Mouse (Mus musculus): ENCODE results near the gene Pla2g7. TPM values are rescaled to one million over a fixed set of nuclear protein-coding genes. Genes with fewer than 3 reads are reported as not detected.
"Not testable (repeated sequence)": the region's sequence is repeated elsewhere in the genome, so short reads cannot be mapped to it uniquely, and the experiment has no call there.

The Pla2g7 gene
- polyA plus RNA-seq (2015; fragmentation: Nextera tagmentation; extraction: Ambion mirVana) = 12.0 and 12.7 TPM in 2 replicates

DNA sequence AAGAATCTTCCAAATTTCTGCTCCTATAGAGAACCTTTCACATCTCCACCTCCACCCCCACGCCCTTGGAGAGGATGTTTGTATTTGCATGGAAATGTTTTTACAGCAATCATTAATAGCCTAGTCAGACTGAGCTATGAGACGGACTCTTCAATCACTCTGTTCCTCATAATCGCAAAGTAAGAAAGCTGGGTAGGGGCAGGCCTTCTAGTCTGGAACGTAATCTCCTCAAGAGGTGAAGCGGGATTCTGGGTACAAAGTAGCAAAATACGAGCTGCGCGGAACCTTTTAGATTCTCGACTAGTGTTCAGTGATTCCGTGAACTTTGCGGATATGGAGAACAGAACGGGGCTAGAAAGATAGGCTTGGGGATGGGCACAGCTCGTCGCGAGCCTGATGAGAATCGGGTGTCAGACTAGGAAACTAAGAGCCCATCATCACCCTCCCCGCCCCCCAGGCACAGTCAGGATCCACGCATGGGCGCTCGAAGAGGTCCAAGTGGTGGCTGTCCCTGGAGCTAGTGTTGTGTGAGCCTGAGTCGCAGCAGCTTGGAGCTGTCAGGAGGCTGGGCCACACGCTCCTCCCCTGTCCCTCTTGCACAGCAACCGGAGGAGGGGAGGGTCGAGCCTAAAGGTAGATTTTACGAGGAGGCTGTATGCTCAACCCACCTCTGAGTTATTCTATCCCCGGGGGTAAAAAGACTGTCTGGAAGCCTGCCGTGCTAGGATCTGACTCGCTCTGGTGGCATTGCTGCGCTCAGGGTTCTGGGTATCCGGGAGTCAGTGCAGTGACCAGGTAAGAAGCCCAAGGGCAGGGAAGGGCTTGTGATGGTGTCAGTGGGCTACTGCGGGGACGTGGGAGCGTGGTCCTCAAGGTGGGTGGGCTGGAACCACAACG is at the start of gene Pla2g7:
Gene Pla2g7 (plus strand): TSS at position 107 of the 897 bp plus-strand sequence.
- H3K9me3 ChIP-seq = no peaks in the 10 kb centered on the region
- H3K4me2 ChIP-seq (replicated peaks) = peak within 1 kb of the TSS; percentile 95
- H3K27me3 ChIP-seq (replicated peaks) = no peaks in the 10 kb centered on the region
- H3K4me1 ChIP-seq (replicated peaks) = peaks cover 7% of the 10 kb centered on the region
- 0 out of 2 replicates have a peak within 1 kb of the TSS, but pooled peaks have one; percentile 22 for H3K27ac ChIP-seq
- peak within 1 kb of the TSS; percentile 51 for H3K4me3 ChIP-seq (replicated peaks)
- no peaks in the 10 kb centered on the region for H3K36me3 ChIP-seq
- peak; percentile 84 for ATAC-seq
- under 1% methylated on average over 34 of the region's 34 CpGs for WGBS
- H3K9ac ChIP-seq = peak within 1 kb of the TSS; percentile 49

- H3K4me3 ChIP-seq (replicated peaks) = no peak overlapping the region
- peak; percentile 89 for ATAC-seq
- 0 out of 2 replicates have a peak, but pooled peaks cover 2% of the 10 kb centered on the region for H3K4me1 ChIP-seq (replicated peaks)
- H3K9ac ChIP-seq = no peak overlapping the region
- no peaks in the 10 kb centered on the region for H3K27me3 ChIP-seq (replicated peaks)
- no peak overlapping the region for H3K27ac ChIP-seq
- no peaks in the 10 kb centered on the region for H3K36me3 ChIP-seq
- H3K9me3 ChIP-seq = no peaks in the 10 kb centered on the region
- WGBS = 25% methylated on average over 18 of the region's 18 CpGs
- no peak overlapping the region for H3K4me2 ChIP-seq (replicated peaks)
These were observed 49.1 kb upstream of the Pla2g7 start for GRCm38 (mm10) chr17:43518644-43519409.

DNA sequence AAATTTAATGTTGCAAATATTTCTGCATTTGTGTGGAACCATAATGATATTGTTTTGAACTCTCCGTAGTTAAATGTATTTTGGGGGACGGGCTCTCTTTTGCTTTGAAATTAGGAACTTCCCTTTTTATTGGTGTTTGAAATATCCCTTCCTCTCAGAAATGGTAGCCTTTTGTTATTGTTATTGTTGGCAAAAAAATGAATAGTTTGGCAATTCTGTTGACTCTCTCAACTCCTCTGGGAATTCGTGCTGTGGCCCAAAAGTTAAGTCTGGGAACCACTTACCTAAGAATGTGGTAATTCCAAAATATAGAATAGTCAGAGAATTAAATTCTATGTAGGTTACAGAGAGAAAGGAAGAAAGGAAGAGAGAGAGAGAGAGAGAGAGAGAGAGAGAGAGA is 47.7 kb upstream of the Pla2g7 start:
- Histone ChIP-seq H3K4me2 (replicated peaks) (no peak overlapping the region), H3K4me1 (replicated peaks) (0 out of 2 replicates have a peak, but pooled peaks cover 2% of the 10 kb centered on the region), H3K27ac (no peak overlapping the region), H3K27me3 (replicated peaks) (no peaks in the 10 kb centered on the region), H3K36me3 (no peaks in the 10 kb centered on the region), H3K9me3 (no peaks in the 10 kb centered on the region), H3K9ac (no peak overlapping the region), H3K4me3 (replicated peaks) (no peak overlapping the region)
- ATAC-seq = no peak
- WGBS = 75% methylated on average over 3 of the region's 3 CpGs

DNA sequence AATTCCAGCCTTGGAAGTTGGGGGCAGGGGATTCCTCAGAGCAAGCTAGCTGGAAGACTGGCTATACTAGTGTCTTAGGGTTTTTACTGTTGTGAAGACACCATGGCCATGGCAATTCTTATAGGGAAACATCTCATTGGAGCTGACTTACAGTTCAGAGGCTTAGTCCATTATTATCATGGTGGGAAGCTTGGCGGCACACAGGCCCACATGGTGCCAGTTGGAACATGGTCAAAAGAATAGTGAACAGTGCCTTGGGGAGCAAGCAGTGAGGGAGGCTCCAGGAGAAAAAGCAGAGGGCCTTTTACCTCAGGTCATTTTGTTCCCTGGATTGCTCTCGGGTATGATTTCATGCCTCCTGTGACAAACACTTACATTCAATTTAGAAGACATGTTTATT is 37.4 kb upstream of the Pla2g7 start:
- H3K27ac ChIP-seq = no peak overlapping the region
- H3K4me3 ChIP-seq (replicated peaks) = no peak overlapping the region
- H3K9me3 ChIP-seq = no peaks in the 10 kb centered on the region
- no peak overlapping the region for H3K9ac ChIP-seq
- H3K36me3 ChIP-seq = no peaks in the 10 kb centered on the region
- H3K4me2 ChIP-seq (replicated peaks) = no peak overlapping the region
- H3K4me1 ChIP-seq (replicated peaks) = peaks cover 5% of the 10 kb centered on the region; the same call in 1 of the 2 replicates
- 84% methylated on average over 2 of the region's 2 CpGs for WGBS
- no peaks in the 10 kb centered on the region for H3K27me3 ChIP-seq (replicated peaks)
- no peak for ATAC-seq

DNA sequence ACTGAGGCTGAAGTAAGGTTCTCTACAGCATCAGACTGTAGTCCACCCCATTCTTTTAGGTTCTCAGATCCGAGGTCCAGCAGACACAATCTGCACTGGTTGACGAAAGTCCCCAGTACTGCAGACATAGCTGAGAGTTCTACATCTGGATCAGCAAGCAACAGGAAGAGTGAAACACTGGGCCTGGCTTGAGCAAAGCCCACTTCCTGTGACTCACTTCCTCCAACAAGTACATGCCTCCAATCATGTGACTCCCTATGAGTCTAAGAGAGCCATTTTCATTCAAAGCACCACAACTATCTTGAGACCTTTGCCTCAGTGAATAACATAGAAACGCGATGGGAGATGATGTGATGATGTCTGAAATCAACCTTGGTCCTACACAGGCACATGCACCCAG is 36.7 kb upstream of the Pla2g7 start:
- Histone ChIP-seq H3K4me1 (replicated peaks) (peaks cover 5% of the 10 kb centered on the region; the same call in 1 of the 2 replicates), H3K27ac (no peak overlapping the region), H3K9me3 (no peaks in the 10 kb centered on the region), H3K36me3 (no peaks in the 10 kb centered on the region), H3K27me3 (replicated peaks) (no peaks in the 10 kb centered on the region), H3K9ac (no peak overlapping the region), H3K4me3 (replicated peaks) (no peak overlapping the region), H3K4me2 (replicated peaks) (no peak overlapping the region)
- whole genome bisulfite sequencing = 90% methylated on average over 4 of the region's 4 CpGs
- no peak for ATAC-seq

DNA sequence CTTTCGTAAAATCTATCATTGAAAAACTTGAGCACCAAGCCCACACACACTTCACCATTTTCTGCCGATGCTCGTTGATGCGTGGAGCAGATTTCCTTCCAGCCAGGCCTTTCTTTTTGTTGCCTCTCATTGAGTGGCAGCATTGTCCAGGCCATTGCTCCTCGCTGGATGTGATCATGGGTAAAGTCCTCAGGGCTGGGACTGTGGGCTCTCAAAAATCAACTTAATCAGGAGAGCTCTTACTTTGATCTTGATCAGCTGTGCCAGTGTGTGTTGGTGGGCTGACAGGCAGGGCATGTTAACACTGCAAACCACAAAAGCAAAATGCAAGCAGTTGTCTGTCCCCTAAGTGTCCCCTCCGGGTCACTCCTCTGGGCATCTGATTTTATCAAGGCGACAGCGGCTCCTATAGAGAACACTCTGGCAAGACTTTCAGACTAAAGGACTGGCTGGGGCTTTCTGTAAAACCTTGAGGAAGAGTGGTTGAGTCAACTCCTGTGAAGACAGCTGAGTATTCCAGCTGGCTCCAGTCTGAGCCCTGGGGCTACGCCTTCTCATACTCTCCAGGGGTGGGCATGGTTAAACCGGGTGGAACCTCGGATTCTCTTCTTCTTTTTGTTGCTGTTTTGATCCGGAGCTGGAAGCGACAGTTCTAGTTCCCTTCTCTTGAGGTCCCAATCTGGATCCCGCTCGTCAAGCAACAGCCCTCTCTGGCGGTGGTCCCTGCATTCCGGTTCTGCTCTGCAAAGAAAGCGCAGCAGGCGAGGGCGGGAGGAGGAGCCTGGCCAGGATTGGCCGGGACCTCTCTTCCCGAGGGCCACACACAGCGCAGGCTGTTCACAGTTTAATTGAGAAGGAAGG is 33.3 kb upstream of the Pla2g7 start:
- WGBS = 23% methylated on average over 23 of the region's 23 CpGs
- H3K4me3 ChIP-seq (replicated peaks) = peak overlapping the region; percentile 27

DNA sequence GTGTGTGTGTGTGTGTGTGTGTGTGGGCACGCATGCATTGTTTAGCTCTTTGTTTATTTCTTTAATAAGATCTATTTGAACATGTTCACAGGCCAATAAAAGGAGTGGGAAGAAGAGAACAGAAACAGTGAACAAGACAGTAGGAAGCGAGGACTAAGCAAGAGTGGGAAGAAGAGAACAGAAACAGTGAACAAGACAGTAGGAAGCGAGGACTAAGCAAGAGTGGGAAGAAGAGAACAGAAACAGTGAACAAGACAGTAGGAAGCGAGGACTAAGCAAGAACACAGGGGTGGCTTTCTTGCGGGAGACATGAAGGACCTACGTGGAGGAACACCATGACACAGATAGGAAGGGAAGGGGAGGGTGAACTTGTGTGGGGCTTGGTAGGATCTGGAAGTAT is 31.1 kb upstream of the Pla2g7 start:
- ATAC-seq; H3K4me1 ChIP-seq (replicated peaks); H3K9me3 ChIP-seq; H3K27ac ChIP-seq; H3K4me3 ChIP-seq (replicated peaks); H3K4me2 ChIP-seq (replicated peaks); H3K27me3 ChIP-seq (replicated peaks); H3K9ac ChIP-seq; H3K36me3 ChIP-seq: not testable (repeated sequence)
- WGBS = 90% methylated on average over 6 of the region's 6 CpGs

More for the DNA sequence above, 33.3 kb upstream of the Pla2g7 start:
- Histone ChIP-seq H3K27ac (peak overlapping the region; percentile 55), H3K27me3 (replicated peaks) (no peaks in the 10 kb centered on the region), H3K9ac (peak overlapping the region; percentile 36; the same call in 1 of the 2 replicates), H3K36me3 (no peaks in the 10 kb centered on the region), H3K4me2 (replicated peaks) (peak overlapping the region; percentile 60), H3K9me3 (no peaks in the 10 kb centered on the region), H3K4me1 (replicated peaks) (peaks cover 5% of the 10 kb centered on the region; the same call in 1 of the 2 replicates)
- peak; percentile 94 for ATAC-seq

GRCm38 (mm10) chr17:43538767-43539166 is 29.1 kb upstream of the Pla2g7 start:
- ATAC-seq = no peak
- 75% methylated on average over 3 of the region's 3 CpGs for WGBS
- H3K9me3 ChIP-seq = no peaks in the 10 kb centered on the region

GRCm38 (mm10) chr17:43543539-43543938 is 24.4 kb upstream of the Pla2g7 start, which contains the start of gene Ankrd66:
Gene Ankrd66, minus strand, starts transcription at chr17:43543639.
- Histone ChIP-seq H3K9me3 (no peaks in the 10 kb centered on the region), H3K27me3 (replicated peaks) (no peaks in the 10 kb centered on the region), H3K4me3 (replicated peaks) (no peak within 1 kb of the TSS), H3K9ac (no peak within 1 kb of the TSS), H3K4me1 (replicated peaks) (no peaks in the 10 kb centered on the region), H3K27ac (no peak within 1 kb of the TSS), H3K36me3 (no peaks in the 10 kb centered on the region), H3K4me2 (replicated peaks) (no peak within 1 kb of the TSS)
- no peak for ATAC-seq
- 39% methylated on average over 1 of the region's 1 CpGs for WGBS

More at GRCm38 (mm10) chr17:43538767-43539166, 29.1 kb upstream of the Pla2g7 start:
- Histone ChIP-seq H3K4me2 (replicated peaks) (no peak overlapping the region), H3K36me3 (no peaks in the 10 kb centered on the region), H3K27ac (no peak overlapping the region), H3K27me3 (replicated peaks) (no peaks in the 10 kb centered on the region), H3K9ac (no peak overlapping the region), H3K4me3 (replicated peaks) (no peak overlapping the region), H3K4me1 (replicated peaks) (peaks cover 5% of the 10 kb centered on the region; the same call in 1 of the 2 replicates)

DNA sequence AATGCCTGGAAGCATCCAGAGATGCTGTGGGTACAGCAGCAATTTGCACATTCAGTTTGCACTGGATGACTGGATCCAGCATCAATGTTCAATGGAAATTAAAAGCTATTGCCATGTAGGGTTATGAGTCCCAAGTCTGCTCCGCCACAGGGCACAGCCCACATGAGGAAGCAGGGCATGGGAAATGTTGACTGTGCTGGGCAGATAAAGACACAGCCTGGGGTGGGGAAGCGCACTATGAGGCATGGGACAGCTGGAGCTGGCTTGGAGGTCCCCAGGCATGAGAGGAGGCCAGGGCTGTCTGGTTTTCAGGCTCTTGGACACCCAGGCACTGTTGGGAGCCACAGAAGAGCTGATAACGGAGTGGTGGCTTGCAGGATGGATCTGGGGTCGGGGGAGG is 23.9 kb upstream of the Pla2g7 start:
- 79% methylated on average over 4 of the region's 4 CpGs for WGBS
- ATAC-seq = no peak
- Histone ChIP-seq H3K36me3 (no peaks in the 10 kb centered on the region), H3K4me2 (replicated peaks) (no peak overlapping the region), H3K4me3 (replicated peaks) (no peak overlapping the region), H3K27ac (no peak overlapping the region), H3K9ac (no peak overlapping the region), H3K9me3 (no peaks in the 10 kb centered on the region), H3K4me1 (replicated peaks) (no peaks in the 10 kb centered on the region), H3K27me3 (replicated peaks) (no peaks in the 10 kb centered on the region)

- Histone ChIP-seq H3K4me2 (replicated peaks) (no peak overlapping the region), H3K36me3 (no peaks in the 10 kb centered on the region), H3K27me3 (replicated peaks) (no peaks in the 10 kb centered on the region), H3K4me3 (replicated peaks) (no peak overlapping the region), H3K4me1 (replicated peaks) (peaks cover 3% of the 10 kb centered on the region; the same call in 1 of the 2 replicates), H3K9ac (no peak overlapping the region), H3K9me3 (no peaks in the 10 kb centered on the region), H3K27ac (no peak overlapping the region)
- WGBS = 33% methylated on average over 3 of the region's 3 CpGs
- ATAC-seq = no peak
These were observed 16.7 kb upstream of the Pla2g7 start for GRCm38 (mm10) chr17:43551122-43551630.

All from intestine, embryonic 15.5 days (tissue).